Mouse (Mus musculus): ENCODE data around the gene Chmp5. TPM values are rescaled to one million over a fixed set of nuclear protein-coding genes. Genes with fewer than 3 reads are reported as not detected.

Chmp5 gene
- total RNA-seq, 2 experiments from 2014 or later = 79.7 to 92.7 TPM

DNA sequence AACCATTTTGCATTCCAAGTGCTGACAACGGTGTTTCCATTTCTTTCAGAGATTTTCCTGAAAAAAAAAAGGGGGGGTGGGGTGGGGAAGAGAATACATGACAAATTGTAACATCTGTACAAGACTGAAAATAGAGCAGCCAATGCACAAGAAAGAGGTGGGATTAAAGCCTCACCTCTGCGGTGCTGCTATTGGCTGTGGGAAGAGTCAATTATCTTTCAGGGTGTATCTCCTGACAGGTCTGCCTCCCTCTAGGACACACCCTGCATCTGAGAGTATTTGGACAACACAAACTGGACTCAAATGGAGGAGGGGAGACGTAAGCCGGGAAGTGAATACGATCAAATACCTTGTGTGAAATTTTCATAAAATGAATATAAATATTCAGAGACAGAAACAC is 4.6 kb upstream of the Chmp5 start:
- no peak for DNase-seq (ENCODE audit: extremely low spot score in 1 of 2, low spot score in 1 of 2)

DNA sequence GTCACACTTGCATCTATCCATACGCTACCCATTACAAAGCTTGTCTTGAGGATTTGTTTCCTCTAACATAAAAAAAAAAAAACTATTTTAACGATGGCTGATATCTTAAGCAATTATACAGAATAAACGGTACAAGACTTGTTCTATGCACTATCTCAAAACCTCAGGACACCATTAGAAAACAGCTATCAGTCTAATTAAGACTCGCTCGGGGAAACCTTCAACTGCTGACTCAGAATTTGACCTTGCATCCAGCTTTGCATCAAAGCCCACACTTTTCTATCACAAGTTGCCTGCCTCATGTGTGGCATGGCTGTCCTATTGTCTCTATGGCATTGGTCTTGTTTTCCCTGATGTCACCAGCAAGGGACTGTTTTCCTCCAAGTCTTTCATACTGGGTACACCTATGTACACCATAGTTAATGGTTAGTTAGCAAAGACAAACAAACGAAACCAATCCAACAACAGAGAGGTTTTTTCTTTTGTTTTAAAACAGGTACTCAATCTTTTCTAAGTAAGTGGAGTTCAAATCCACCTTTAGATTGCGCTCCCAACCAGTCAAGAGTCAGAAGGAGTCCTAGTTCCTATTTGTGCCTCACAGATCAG is 1.6 kb upstream of the Chmp5 start:
- DNase-seq (ENCODE audit: extremely low spot score in 1 of 2, low spot score in 1 of 2) = no peak

DNA sequence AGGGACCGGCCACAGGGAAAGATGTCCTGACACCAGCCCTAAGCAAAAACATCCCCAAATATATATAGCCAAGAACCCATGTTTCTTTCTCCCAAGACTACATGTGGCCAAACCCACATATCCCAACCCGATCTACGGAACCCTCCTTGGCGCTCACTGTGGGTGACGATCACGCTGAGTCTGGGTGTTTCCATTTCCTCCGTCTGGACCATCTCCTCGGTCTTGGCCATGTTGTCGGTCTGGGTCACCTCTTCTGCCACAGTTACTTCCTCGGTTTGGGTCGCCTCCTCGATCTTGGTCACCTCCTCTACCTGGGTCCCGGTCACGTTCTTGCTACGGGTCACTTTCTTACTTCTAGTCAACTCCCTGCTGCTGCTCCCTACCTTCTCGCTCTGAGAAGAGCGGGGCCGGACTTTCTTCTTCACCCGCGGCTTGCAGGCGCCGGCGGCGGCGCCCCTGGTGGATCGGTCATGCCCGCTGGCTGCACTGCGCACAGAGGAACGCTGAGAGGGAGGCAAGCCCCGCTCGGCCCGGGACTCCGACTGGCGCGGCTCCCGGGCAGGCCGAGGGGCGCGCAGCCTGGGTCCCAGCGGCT is 545 bp upstream of the Chmp5 start:
- no peak for DNase-seq (ENCODE audit: extremely low spot score in 1 of 2, low spot score in 1 of 2)

DNA sequence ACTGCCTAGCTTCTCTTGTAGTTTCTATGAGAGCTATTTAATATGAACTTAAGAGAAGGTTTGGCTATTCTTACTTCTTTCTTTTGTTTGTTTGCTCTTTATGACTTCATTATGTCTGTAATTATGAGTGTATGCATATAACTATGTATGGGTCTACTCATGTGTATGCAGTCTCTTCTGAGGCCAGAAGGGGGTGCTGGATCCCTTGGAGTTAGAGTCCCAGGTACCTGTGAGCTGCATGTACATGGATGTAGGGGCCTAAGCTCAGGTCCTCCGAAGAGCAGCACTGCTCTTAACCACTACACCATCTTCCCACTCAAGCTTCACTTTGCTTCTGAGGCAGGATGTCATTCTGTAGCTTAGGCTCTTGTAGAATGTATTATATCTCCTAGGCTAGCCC is 5.3 kb downstream of the Chmp5 start:
- no peak for DNase-seq (ENCODE audit: extremely low spot score in 1 of 2, low spot score in 1 of 2)

DNA sequence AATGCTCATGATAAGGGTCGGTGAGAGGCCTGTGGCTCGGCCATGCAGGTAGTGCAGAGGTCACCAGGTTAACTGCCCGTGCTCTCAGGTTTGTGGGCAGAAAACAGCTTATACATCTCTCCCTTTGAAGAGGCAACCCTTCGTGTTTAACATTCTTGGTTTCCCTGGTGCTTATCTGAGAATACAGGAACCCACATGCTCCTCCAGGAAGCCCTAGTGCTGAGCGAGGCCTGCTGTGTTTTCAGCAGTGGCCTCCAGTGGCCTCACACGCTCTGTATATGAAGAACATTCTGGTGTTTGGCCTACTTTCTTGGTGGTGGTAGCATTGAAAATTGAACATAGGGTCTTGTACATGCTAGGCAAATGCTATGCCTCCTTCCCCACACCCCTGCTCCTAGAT is 7.7 kb downstream of the Chmp5 start:
- DNase-seq (ENCODE audit: extremely low spot score in 1 of 2, low spot score in 1 of 2) = no peak

DNA sequence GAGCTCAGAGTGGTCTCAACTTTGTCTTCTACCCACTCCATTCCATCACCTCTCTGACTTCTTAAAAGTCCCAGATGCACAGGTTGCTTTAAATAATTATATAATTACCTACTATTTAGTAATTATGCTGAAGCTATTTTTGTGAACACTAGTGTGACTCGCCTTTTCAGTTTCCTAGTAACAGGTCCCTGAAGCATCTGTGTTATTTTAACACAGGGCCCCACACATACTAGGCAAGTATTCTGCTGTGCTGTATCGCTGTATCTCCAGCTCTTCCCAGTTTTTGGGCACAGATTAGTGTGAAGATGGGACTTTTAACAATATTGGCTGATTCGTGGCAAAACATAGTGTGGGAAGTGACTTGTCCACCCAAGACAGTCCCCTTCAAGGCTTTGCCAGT is 15.3 kb downstream of the Chmp5 start:
- DNase-seq (ENCODE audit: extremely low spot score in 1 of 2, low spot score in 1 of 2) = peak in 1 of 2 experiments; percentile 13

DNA sequence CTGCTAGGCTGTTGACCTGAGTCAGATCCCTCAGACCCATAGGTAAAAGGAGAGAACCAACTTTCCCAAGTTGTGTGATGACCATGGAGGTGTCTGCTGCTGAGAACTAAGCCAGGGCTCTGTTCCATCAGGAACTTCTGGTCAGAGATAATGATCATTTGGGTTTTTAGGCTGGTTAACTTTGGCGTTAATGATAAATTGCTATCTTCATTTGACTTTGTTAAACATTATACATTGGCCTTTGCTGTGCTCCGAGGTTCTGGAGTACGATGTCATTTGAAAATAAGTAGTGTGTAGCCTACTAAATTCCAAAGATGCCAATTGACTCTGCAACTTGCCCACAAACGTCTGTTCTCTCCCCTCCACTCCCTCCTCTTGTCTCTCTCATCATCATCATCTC is 21.0 kb downstream of the Chmp5 start:
- no peak for DNase-seq (ENCODE audit: extremely low spot score in 1 of 2, low spot score in 1 of 2)

DNA sequence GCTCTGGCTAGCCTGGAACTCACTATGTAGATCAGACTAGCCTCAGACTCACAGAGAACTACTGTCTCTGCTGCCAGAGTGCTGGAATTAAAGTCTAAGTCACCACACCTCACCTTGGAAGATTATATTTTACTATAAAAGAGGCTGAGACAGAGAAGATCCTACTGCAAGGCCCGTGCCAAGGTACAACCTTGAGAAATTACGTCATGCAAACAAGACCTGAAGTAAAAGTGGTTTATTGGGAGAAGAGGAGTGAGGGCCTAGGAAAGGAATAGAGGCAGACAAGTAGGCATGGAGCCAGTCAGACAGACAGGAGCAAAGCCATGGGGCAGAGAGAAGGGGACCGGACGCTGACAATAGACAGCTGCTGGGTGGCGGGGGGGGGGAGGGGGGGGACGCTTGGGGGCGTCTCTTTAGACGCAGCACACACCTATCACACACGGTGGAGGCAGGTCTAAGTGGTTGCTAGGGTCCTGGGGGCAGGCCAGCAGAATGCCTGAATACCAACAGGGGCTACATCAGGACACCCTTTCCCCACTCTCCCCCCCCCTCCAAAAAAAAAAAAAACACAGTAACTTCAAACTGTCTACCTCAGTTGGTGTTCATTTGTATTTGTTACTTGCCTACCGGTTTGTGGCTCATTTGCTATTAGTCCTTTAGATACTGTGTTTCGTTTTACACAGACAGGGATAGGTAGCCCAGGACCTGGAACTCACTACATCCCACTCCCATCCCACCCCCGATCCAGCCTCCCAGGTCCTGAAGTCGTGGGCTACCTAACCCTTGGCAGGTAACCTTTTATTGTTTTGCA is 21.8 kb downstream of the Chmp5 start:
- DNase-seq (ENCODE audit: extremely low spot score in 1 of 2, low spot score in 1 of 2) = no peak

DNA sequence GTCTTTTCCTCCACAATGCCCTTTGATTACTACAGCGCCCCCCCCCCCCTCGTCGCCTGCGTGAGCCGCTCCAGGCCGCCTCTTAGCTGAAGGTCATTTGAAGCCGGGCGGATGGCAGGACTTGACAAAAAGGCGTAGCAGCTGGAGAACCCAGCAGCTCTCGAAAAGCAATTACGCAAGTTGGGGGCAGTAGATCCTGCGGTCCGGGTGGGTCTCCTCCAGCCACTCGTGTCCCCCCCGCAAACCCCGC is 22.3 kb downstream of the Chmp5 start:
- DNase-seq (ENCODE audit: extremely low spot score in 1 of 2, low spot score in 1 of 2) = no peak

DNA sequence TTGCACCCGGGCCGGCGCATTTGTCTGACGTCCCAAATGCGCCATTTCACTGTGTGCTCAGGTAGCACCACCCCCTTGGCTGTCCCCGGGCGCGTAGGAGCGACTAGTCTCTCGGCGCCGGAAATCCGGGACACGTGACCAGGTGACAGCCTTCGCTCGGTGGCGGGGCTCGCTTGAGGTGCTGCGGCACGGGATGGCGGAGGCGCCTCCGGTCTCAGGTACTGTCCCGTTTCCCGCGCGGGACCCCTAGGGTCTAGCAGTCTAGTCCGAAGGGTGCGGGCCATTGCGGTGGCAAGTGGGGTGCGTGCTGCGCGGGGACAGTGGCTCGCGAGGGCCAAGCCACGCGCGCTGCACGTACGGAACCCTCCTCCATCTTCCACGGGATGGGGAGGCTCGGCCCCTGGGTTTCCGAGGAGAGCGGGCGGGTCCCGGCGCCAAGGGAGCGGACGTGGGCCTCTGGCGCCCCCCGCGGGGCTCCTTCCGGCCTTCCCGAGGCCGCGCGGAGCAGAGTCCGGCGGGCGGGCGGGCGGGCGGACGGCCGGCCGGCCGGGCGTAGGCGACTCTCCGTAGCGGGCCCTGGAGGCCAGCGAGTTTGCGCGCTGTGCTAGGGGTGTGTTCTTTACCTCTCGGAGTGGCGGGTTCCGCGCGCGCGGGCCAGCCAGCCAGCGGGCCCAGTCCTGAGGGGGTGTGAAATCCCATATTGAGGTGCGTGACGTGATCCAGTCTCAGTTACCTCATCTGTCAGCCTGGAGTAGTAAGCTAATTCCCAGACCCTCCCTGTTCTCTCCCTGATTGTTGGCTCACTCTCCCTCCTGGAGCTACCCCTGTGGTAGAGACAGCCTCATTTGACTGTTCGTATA is 22.9 kb downstream of the Chmp5 start, which contains the start of gene Nfx1:
Gene Nfx1, plus strand, starts transcription at position 65 of the 860 bp plus-strand sequence.
- peak; percentile 89 to 92 for DNase-seq (ENCODE audit: extremely low spot score in 1 of 2, low spot score in 1 of 2)

DNA sequence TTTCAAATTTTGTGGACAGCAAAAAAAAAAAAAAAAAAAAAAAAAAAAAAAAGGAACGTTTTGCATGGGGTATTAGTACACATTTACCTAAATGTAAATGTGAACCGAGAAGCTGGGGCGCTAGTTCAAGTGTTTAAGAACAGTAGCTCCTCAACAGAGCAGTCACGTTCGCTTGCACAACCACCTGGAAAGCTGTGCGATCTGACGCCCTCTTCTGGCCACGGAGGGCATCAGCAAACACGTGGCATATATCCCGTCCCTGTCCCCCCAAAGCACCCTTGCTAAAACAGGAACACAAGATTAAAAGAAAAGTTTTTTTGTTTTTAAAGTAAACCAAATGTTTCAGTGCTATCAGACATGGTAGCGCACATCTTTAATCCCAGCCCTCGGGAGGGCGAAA is 23.5 kb downstream of the Chmp5 start:
- peak in 1 of 2 experiments; percentile 26 for DNase-seq (ENCODE audit: extremely low spot score in 1 of 2, low spot score in 1 of 2)

DNA sequence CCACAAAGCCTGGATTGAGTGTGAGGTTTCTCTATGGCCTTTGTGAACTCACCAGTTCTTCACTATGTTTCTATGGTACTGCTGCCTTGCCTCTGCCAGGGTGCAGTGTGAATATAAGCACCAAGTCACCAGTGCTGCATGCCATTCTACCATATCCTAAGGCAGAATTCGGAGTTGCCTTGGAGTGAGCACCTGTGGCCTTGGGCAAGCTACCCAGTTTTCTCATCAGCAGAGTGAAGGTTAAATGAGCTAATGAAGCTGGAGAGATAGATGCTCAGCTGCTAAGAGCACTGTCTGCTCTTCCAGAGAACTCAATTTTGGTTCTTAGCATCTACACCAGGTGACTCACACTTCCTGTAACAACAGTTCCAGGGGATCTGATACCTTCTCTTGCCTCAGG is 25.8 kb downstream of the Chmp5 start:
- no peak for DNase-seq (ENCODE audit: extremely low spot score in 1 of 2, low spot score in 1 of 2)

DNA sequence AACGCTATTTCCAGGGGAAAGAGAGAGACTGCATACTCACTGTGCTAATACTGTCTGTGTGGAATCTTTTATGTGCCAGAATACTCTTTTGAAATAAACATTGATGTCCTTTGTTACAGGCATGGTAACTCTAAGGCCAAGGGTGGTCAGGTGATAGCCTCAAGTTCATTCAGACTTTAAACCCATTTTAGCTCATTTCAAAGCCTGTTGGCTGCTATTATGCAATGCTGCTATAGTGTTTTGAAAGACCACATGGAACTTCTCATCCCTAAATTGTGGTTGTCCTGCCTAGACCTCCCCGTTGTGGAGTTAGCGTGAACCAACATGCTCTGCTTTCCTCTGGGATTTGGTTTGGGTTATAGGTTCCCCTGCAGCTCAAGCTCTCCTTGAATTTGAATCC is 27.5 kb downstream of the Chmp5 start:
- DNase-seq (ENCODE audit: extremely low spot score in 1 of 2, low spot score in 1 of 2) = no peak

DNA sequence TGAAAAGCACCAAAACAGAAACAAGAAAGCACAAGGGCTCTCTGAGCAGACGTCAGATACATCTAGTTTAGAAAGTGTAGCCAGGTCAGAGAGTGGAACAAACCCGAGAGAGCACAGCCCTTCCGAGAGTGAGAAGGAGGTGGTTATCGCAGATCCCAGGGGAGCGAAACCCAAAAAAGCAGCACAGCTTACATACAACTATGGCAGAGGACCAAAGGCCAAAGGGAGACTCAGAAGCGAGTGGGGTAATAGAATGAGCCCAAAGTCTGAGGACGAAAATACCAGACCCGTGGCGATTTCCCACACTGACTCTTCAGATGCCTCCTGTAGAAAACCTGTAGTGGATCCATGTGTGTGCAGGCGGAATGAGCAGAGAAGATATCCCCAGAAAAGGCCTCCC is 28.4 kb downstream of the Chmp5 start:
- DNase-seq (ENCODE audit: extremely low spot score in 1 of 2, low spot score in 1 of 2) = no peak

DNA sequence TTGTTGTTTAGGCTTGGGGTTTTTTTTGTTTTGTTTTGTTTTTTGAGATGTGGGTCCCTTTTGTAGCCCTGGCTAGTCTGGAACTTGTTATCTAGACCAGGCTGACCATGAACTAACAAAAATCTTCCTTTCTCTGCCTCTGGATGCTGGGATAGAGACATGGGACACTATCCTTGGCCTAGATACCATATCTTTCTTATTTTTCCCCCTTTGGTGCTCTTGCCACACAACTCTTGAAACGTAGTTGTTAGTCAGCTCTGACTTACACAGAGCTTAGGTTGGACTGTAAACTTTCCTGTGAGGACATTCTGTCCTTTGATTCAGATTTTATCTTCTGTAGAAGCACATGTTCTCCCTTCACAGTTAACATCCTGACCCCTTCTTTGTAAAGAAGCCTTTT is 31.2 kb downstream of the Chmp5 start:
- DNase-seq (ENCODE audit: extremely low spot score in 1 of 2, low spot score in 1 of 2) = no peak

DNA sequence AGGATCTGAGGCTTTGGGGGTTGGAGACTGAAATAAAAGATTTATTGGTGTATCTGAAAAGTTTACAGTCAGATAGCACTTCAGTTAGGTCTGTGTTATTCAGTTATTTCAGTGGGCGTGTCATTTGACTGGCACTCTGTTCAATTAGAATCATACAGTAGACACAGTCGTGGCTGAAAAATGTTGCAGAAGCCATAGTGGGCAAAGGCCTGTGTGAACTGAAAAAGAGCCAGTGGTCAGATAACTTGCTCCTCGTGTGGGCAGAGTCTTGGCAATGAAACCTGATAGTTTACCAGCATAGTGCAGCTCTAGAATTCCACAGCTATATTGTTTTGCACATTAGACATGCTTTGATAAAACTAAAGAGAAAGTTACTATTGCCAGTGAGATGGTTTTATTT is 34.3 kb downstream of the Chmp5 start:
- no peak for DNase-seq (ENCODE audit: extremely low spot score in 1 of 2, low spot score in 1 of 2)

DNA sequence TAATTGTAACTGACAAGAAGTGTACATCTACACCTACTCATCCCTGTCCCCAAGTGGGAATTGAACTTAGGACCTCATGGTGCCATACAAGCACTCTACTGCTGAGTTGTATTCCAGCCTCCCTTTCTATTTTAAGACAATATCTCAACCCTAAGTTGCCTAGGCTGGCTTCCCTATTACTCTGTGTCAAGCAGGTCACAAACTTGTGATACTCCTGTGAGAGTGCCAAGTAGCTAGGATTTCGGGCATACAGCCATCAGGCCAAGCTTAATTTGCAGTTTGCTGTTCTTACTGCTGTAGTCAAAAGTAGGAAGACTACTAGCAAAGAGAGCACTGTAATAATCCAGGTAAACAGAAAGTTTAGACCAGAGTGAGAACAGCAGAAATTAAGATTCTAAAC is 35.5 kb downstream of the Chmp5 start:
- no peak for DNase-seq (ENCODE audit: extremely low spot score in 1 of 2, low spot score in 1 of 2)

DNA sequence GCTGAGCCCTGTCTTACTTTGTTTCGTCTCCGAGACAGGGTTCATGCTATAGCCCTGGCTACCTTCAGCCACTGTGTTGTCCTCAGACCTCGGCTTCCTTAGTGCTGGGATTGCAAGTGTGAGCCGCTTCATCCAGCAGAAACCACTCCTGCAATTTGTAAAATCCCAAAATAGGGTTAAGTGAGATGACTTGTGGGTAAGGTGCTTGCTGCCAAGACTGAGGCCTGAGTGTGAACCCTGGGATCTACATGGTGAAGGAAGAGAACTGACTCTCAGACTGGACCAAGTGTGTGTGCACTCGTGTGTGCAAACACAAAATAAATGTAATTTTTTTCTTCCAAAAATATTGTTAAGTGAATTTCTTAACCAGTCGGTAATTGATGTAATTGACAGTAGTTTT is 41.4 kb downstream of the Chmp5 start:
- DNase-seq (ENCODE audit: extremely low spot score in 1 of 2, low spot score in 1 of 2) = no peak

DNA sequence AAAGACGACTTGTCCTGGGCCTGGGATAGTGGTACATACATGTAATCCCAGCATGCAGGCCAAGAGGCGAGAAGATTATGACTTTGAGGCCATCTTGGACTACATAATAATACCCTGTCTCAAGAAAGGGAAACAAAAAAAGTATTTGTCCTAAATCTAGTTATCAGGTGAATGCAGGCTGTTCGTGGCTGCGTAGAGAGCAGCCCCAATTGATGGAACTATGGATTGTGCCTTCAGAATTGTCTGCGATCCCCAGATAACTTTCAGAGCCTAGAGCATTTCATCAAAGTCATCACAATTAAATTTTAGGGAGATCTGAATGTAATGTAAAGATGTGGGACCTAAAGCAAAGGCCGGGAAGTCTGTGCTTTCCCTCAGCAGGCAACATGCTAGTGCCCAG is 48.1 kb downstream of the Chmp5 start:
- no peak for DNase-seq (ENCODE audit: extremely low spot score in 1 of 2, low spot score in 1 of 2)

DNA sequence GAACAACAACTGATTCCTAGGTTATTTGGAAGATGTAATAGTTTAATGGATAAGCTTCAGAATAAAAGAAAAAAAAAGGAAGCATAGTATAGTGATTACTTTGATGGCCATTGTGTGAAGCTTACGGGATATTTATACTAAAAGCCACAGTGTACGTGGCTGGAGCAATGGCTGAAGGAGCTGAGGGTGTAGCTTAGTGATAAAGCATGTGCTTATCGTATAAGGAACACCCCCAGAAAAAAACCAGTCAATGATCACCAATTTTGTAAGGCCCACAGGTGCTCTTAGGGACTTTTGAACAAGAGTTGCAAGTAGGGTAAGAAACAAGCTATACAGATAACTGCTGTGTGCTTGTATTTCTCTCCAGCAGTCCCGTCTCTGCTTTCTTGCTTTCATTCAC is 49.7 kb downstream of the Chmp5 start:
- no peak for DNase-seq (ENCODE audit: extremely low spot score in 1 of 2, low spot score in 1 of 2)

DNA sequence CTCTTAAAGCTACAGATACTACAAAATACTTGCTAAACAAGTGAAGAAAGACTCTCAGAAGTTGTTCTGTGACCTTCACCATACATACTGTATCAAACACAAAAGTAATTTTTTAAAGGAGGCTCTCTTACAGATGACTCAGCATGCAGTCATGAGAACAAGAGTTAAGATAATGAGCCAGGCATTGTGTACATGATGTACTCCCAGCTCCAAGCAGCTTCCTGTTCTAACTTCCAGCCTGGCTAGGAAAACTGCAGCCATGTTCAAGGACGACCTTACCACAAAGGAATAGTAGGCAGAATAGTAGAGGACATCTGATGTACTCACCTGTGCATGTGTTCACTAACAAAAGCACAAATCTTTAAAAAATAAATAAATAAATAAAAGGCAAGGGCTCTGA is 52.1 kb downstream of the Chmp5 start:
- no peak for DNase-seq (ENCODE audit: extremely low spot score in 1 of 2, low spot score in 1 of 2)

All from layer of hippocampus, postnatal 25 days (tissue).